Mouse (Mus musculus): ENCODE results near the gene Ifitm2. TPM values are rescaled to one million over a fixed set of nuclear protein-coding genes. Genes with fewer than 3 reads are reported as not detected.

Gene Ifitm2
- total and polyA plus RNA-seq, 3 experiments: 213 to 317 TPM; not detected in 1

DNA sequence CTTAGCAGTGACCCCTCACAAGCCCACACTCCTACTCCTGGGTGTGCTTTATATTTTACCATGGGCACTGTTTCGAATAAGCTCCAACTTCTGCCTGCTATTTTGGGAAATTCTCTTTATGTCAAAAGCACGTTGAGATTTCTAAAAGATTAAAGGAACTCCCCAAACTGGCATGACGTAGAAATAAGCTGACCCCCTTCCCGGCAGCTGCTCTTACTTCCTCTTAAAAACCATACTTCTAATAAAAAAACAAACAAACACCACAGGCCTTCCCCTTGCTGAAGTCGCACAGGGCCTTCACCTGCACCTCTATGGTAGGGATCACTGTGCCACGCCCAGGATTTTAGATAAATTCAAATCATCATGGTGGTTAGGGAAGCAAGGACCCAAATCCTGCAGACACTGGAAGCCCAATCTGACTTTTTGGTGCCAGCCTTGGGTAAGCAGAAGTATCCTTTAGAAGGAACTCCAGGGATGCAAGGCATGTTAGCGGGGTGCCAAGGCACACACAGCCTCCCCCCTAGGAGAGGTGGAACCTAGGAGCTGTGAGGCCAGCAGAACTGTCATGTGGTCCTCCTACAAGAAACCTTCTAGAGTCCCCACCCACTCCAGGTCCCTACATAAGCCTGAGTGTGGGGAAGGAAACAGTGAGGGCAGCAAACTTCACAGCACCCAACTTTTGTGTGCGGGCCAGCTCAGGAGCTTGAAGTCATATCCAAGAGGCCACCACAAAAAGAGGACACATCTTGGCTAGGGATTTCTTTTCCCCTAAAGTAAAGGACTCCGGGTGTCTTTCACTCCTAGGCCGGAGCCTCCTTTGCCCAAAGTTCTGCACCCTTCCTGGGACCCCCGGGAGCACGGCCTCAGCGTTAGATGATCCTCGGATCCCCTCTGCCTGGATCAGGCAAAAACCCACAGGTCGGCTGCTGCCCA lies 1.7 kb downstream of the Ifitm2 start (continued):
- peak; percentile 24 to 33; a peak in 2 of 4 replicates for TF ChIP-seq EP300 (IDR thresholded peaks at IDR 0.05; ENCODE audit: low read depth in 1 of 2, low read length in 2 of 2)
- TF ChIP-seq CHD2 (IDR thresholded peaks at IDR 0.05; ENCODE audit: low read length): no peak
- no peak for TF ChIP-seq BHLHE40 (IDR thresholded peaks at IDR 0.05; ENCODE audit: borderline replicate concordance, low read depth, low read length)
- TF ChIP-seq RAD21 (IDR thresholded peaks at IDR 0.05; ENCODE audit: low read depth, low read length): no peak

DNA sequence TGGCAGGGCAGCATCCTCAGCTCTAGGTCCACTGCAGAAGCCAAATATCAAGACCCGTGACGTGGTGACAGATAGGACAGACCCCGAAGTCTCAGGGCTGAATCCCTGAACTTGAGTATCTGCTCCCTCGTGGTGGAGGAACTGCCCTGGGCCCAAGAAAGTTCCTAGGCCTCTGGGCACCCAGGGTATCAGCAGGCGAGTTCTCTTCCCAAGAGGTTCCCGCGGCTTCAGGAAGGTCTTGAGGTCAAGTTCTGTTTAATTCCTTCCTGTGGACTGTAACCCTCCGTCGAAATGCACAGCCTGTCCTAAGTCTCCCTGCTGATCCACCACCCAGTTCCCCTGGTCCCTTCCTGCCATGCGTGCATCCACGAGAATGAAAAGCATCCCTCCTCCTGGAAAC lies 2.7 kb downstream of the Ifitm2 start:
- H3K36me3 ChIP-seq (ENCODE audit: control insufficient read depth in 1 of 2, insufficient read depth in 2 of 2, low read length in 2 of 2): peaks cover 0 to 14% of the 10 kb centered on the region in 2 experiments; a peak in 2 of 4 replicates
- no peak for DNase-seq (ENCODE audit: low read depth, low spot score)
- peaks cover 0 to 21% of the 10 kb centered on the region in 2 experiments; a peak in 3 of 4 replicates for H3K4me1 ChIP-seq (ENCODE audit: control insufficient read depth in 1 of 2, insufficient read depth in 2 of 2, low read length in 2 of 2)
- peak overlapping the region; percentile 20; the same call in 1 of the 2 replicates for H3K27ac ChIP-seq (ENCODE audit: control insufficient read depth, low read depth, low read length)
- H3K9me3 ChIP-seq (replicated peaks; ENCODE audit: insufficient read depth, low read length): no peaks in the 10 kb centered on the region
- no peak overlapping the region for H3K9ac ChIP-seq (ENCODE audit: control insufficient read depth, low read depth, low read length, poor library complexity, severe bottlenecking)
- H3K27me3 ChIP-seq (ENCODE audit: control insufficient read depth in 1 of 2, insufficient read depth in 2 of 2, low read length in 2 of 2): no peaks in the 10 kb centered on the region
- TF ChIP-seq ZC3H11A (IDR thresholded peaks at IDR 0.05; ENCODE audit: low read depth, low read length): no peak
- TF ChIP-seq MAFK (IDR thresholded peaks at IDR 0.05; ENCODE audit: borderline replicate concordance, low read depth, low read length): no peak
- no peak for TF ChIP-seq TBP (IDR thresholded peaks at IDR 0.05; ENCODE audit: low read depth, low read length)
- TF ChIP-seq E2F4 (IDR thresholded peaks at IDR 0.05; ENCODE audit: borderline replicate concordance, low read depth, low read length): no peak
- no peak for TF ChIP-seq MEF2A (IDR thresholded peaks at IDR 0.05; ENCODE audit: extremely low read depth, insufficient replicate concordance, low read depth, low read length, poor library complexity, severe bottlenecking)
- TF ChIP-seq CHD1 (IDR thresholded peaks at IDR 0.05; ENCODE audit: low read depth, low read length): no peak
- TF ChIP-seq ZNF384 (IDR thresholded peaks at IDR 0.05; ENCODE audit: low read depth, low read length): no peak
- TF ChIP-seq NELFE (IDR thresholded peaks at IDR 0.05; ENCODE audit: low read depth, low read length): no peak
- TF ChIP-seq POLR2AphosphoS5 (IDR thresholded peaks at IDR 0.05; ENCODE audit: borderline replicate concordance, low read depth, low read length): no peak
- no peak overlapping the region for H3K4me3 ChIP-seq (ENCODE audit: control insufficient read depth in 1 of 2, insufficient read depth in 1 of 2, low read depth in 2 of 2, low read length in 2 of 2)
- peaks cover 29% of the 10 kb centered on the region for H3K79me2 ChIP-seq (ENCODE audit: control insufficient read depth, insufficient read depth, low read length, poor library complexity)

DNA sequence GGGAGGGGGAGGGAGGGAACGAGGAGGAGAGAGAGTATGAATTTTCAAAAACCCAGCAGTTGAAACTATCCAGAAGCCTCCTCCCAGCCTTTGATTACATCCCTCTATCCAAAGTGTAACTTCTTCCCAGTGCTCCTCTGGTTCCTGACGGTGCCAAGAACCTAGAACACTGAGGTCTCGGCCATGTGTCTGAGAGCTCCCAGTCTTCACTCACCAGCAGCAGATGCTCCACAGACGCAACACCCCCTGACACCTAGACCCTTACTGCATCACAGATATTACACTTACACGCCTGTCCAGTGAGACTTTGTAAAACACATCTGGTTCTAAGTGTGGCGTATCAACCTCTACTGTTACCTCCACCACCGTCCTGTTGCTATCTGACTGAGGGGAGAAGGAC lies 3.3 kb downstream of the Ifitm2 start:
- peaks cover 0 to 14% of the 10 kb centered on the region in 2 experiments; a peak in 2 of 4 replicates for H3K36me3 ChIP-seq (ENCODE audit: control insufficient read depth in 1 of 2, insufficient read depth in 2 of 2, low read length in 2 of 2)
- H3K9ac ChIP-seq (ENCODE audit: control insufficient read depth, low read depth, low read length, poor library complexity, severe bottlenecking): no peak overlapping the region
- DNase-seq (ENCODE audit: low read depth, low spot score): no peak
- H3K79me2 ChIP-seq (ENCODE audit: control insufficient read depth, insufficient read depth, low read length, poor library complexity): peaks cover 29% of the 10 kb centered on the region
- no peak overlapping the region for H3K4me3 ChIP-seq (ENCODE audit: control insufficient read depth in 1 of 2, insufficient read depth in 1 of 2, low read depth in 2 of 2, low read length in 2 of 2)
- no peak for TF ChIP-seq UBTF (IDR thresholded peaks at IDR 0.05; ENCODE audit: borderline replicate concordance, insufficient read depth, low read depth, low read length)
- no peak for TF ChIP-seq KAT2A (conservative IDR thresholded peaks at IDR 0.05; ENCODE audit: low read depth, low read length)
- TF ChIP-seq POLR2AphosphoS5 (IDR thresholded peaks at IDR 0.05; ENCODE audit: borderline replicate concordance, low read depth, low read length): no peak
- no peaks in the 10 kb centered on the region for H3K27me3 ChIP-seq (ENCODE audit: control insufficient read depth in 1 of 2, insufficient read depth in 2 of 2, low read length in 2 of 2)
- peaks cover 0 to 22% of the 10 kb centered on the region in 2 experiments; a peak in 3 of 4 replicates for H3K4me1 ChIP-seq (ENCODE audit: control insufficient read depth in 1 of 2, insufficient read depth in 2 of 2, low read length in 2 of 2)
- H3K9me3 ChIP-seq (replicated peaks; ENCODE audit: insufficient read depth, low read length): no peaks in the 10 kb centered on the region
- no peak overlapping the region for H3K27ac ChIP-seq (ENCODE audit: control insufficient read depth, low read depth, low read length)
